Mouse (Mus musculus) midbrain, embryonic 12.5 days (tissue): ENCODE data around the gene Mageh1. TPM values are rescaled to one million over a fixed set of nuclear protein-coding genes. Genes with fewer than 3 reads are reported as not detected.
"Not testable (repeated sequence)": the region's sequence is repeated elsewhere in the genome, so short reads cannot be mapped to it uniquely, and the experiment has no call there.

Source experiments
- ATAC-seq: fragments of 200-750 bp; cut with Nextera tagmentation; 2 replicates; pipeline ENCODE4 v1.8.0; 2017; ENCODE audit warnings: low read depth, moderate TSS enrichment, moderate library complexity; ENCODE audit not compliant: low FRiP score
- H3K27ac ChIP-seq: fragments of 300-500 bp; sonication (generic); replicated peaks from 2 replicates; pipeline ENCODE4 v1.5.1; 2016; ENCODE audit warnings: mild to moderate bottlenecking
- H3K27me3 ChIP-seq: fragments of 300-500 bp; sonication (generic); 2 replicates; pipeline ENCODE4 v1.6.1; 2016; ENCODE audit warnings: mild to moderate bottlenecking
- H3K36me3 ChIP-seq: fragments of 300-500 bp; sonication (generic); 2 replicates; pipeline ENCODE4 v1.6.1; 2016
- H3K4me1 ChIP-seq: fragments of 300-500 bp; sonication (generic); 2 replicates; pipeline ENCODE4 v1.6.1; 2016
- H3K4me2 ChIP-seq: fragments of 300-500 bp; sonication (generic); replicated peaks from 2 replicates; pipeline ENCODE4 v1.6.1; 2016; ENCODE audit warnings: mild to moderate bottlenecking, moderate library complexity
- H3K4me3 ChIP-seq: fragments of 300-500 bp; sonication (generic); 2 replicates; pipeline ENCODE4 v1.5.1; 2016; ENCODE audit warnings: mild to moderate bottlenecking
- H3K9ac ChIP-seq: fragments of 300-500 bp; sonication (generic); replicated peaks from 2 replicates; pipeline ENCODE4 v1.6.1; 2016; ENCODE audit warnings: mild to moderate bottlenecking, moderate library complexity
- H3K9me3 ChIP-seq: fragments of 300-500 bp; sonication (generic); 2 replicates; pipeline ENCODE4 v1.6.1; 2016; ENCODE audit warnings: mild to moderate bottlenecking
- WGBS: fragments of 180-500 bp; shearing (Covaris S2); methylation state at CpG from one replicate; pipeline ENCODE4 v1.1.7; 2016; 5-methylcytosine and 5-hydroxymethylcytosine counted together
- polyA plus RNA-seq: library from polyadenylated mRNA; unstranded; fragments of >200 nt; fragmentation: Nextera tagmentation; extraction: Ambion mirVana; gene quantifications from 2 replicates; pipeline ENCODE4 v1.2.1, GENCODE M21; 2016

The Mageh1 gene
- polyA plus RNA-seq, result 96.0 and 98.9 TPM in 2 replicates

- H3K9me3 ChIP-seq, result no peaks in the 10 kb centered on the region
- WGBS, result 24% methylated on average over 49 of the region's 49 CpGs
- H3K9ac ChIP-seq, result peak within 1 kb of the TSS; percentile 68
- peak; percentile 88 for ATAC-seq
- peaks cover 15% of the 10 kb centered on the region for H3K27me3 ChIP-seq
- peak within 1 kb of the TSS; percentile 56 for H3K4me3 ChIP-seq
- peak within 1 kb of the TSS; percentile 61 for H3K4me2 ChIP-seq
- peak within 1 kb of the TSS; percentile 96 for H3K27ac ChIP-seq
- H3K36me3 ChIP-seq, result no peaks in the 10 kb centered on the region
- peaks cover 3% of the 10 kb centered on the region; the same call in 1 of the 2 replicates for H3K4me1 ChIP-seq
Measured at GRCm38 (mm10) chrX:153037087-153037971, at the start of gene Mageh1. Mageh1 (minus strand) TSS chrX:153037575.

- H3K36me3 ChIP-seq, H3K9me3 ChIP-seq, H3K4me1 ChIP-seq, H3K9ac ChIP-seq: not testable (repeated sequence)
- Histone ChIP-seq H3K27ac (peak overlapping the region; percentile 96), H3K27me3 (peaks cover 16% of the 10 kb centered on the region), H3K4me2 (peak overlapping the region; percentile 61), H3K4me3 (peak overlapping the region; percentile 56)
- peak; percentile 95 for ATAC-seq
- WGBS, result 35% methylated on average over 7 of the region's 22 CpGs
Measured at GRCm38 (mm10) chrX:153037972-153038744, 783 bp upstream of the Mageh1 start.

- not testable (repeated sequence) for ATAC-seq, H3K27me3 ChIP-seq
Measured at GRCm38 (mm10) chrX:153031547-153031946, 5.8 kb downstream of the Mageh1 start.

GRCm38 (mm10) chrX:153025709-153026108 is 11.7 kb downstream of the Mageh1 start:
- 75% methylated on average over 2 of the region's 3 CpGs for WGBS
- ATAC-seq, H3K9me3 ChIP-seq: not testable (repeated sequence)

More at GRCm38 (mm10) chrX:153031547-153031946, 5.8 kb downstream of the Mageh1 start:
- not testable (repeated sequence) for H3K36me3 ChIP-seq, H3K9me3 ChIP-seq, H3K9ac ChIP-seq, H3K4me3 ChIP-seq, H3K4me2 ChIP-seq, H3K27ac ChIP-seq, H3K4me1 ChIP-seq

GRCm38 (mm10) chrX:153025255-153025654 is 12.1 kb downstream of the Mageh1 start:
- H3K36me3 ChIP-seq, H3K27ac ChIP-seq, H3K27me3 ChIP-seq, H3K4me2 ChIP-seq, H3K4me1 ChIP-seq, H3K4me3 ChIP-seq, ATAC-seq, H3K9ac ChIP-seq, H3K9me3 ChIP-seq: not testable (repeated sequence)
- WGBS, result no CpG with 5 or more reads among the region's 3 CpGs

More at GRCm38 (mm10) chrX:153025709-153026108, 11.7 kb downstream of the Mageh1 start:
- not testable (repeated sequence) for H3K27me3 ChIP-seq, H3K4me2 ChIP-seq, H3K4me1 ChIP-seq, H3K36me3 ChIP-seq, H3K9ac ChIP-seq, H3K27ac ChIP-seq, H3K4me3 ChIP-seq

- 40% methylated on average over 9 of the region's 9 CpGs for WGBS
- H3K27ac ChIP-seq, result peak overlapping the region; percentile 84
Measured at GRCm38 (mm10) chrX:153007685-153008047, 29.7 kb downstream of the Mageh1 start.

GRCm38 (mm10) chrX:153007021-153007684 is 30.2 kb downstream of the Mageh1 start:
- 27% methylated on average over 45 of the region's 58 CpGs for WGBS
- ATAC-seq, result peak; percentile 88
- Histone ChIP-seq H3K27ac (peak overlapping the region; percentile 84), H3K9me3 (no peaks in the 10 kb centered on the region), H3K4me1 (no peaks in the 10 kb centered on the region), H3K9ac (peak overlapping the region; percentile 62), H3K4me2 (peak overlapping the region; percentile 57), H3K4me3 (peak overlapping the region; percentile 59), H3K27me3 (peaks cover 8% of the 10 kb centered on the region; the same call in 1 of the 2 replicates), H3K36me3 (no peaks in the 10 kb centered on the region)

More at GRCm38 (mm10) chrX:153007685-153008047, 29.7 kb downstream of the Mageh1 start:
- Histone ChIP-seq H3K9me3 (no peaks in the 10 kb centered on the region), H3K9ac (peak overlapping the region; percentile 62), H3K4me3 (peak overlapping the region; percentile 59), H3K36me3 (no peaks in the 10 kb centered on the region), H3K4me2 (peak overlapping the region; percentile 57), H3K27me3 (peaks cover 13% of the 10 kb centered on the region), H3K4me1 (no peaks in the 10 kb centered on the region)
- no peak for ATAC-seq

GRCm38 (mm10) chrX:153006387-153006841 is 31.0 kb downstream of the Mageh1 start, which contains the start of gene Usp51:
Usp51 (plus strand) TSS chrX:153006469.
- Histone ChIP-seq H3K27ac (peak within 1 kb of the TSS; percentile 84), H3K36me3 (no peaks in the 10 kb centered on the region), H3K4me3 (peak within 1 kb of the TSS; percentile 59), H3K4me1 (no peaks in the 10 kb centered on the region), H3K27me3 (peaks cover under 1% of the 10 kb centered on the region; the same call in 1 of the 2 replicates), H3K9ac (peak within 1 kb of the TSS; percentile 62), H3K4me2 (peak within 1 kb of the TSS; percentile 57), H3K9me3 (no peaks in the 10 kb centered on the region)
- 21% methylated on average over 23 of the region's 23 CpGs for WGBS
- ATAC-seq, result peak; percentile 73

- not testable (repeated sequence) for H3K4me1 ChIP-seq, H3K9me3 ChIP-seq, H3K36me3 ChIP-seq, ATAC-seq, H3K9ac ChIP-seq, H3K4me2 ChIP-seq, H3K27me3 ChIP-seq, H3K27ac ChIP-seq, H3K4me3 ChIP-seq
- no CpG with 5 or more reads among the region's 3 CpGs for WGBS
Measured at GRCm38 (mm10) chrX:152996105-152996504, 41.3 kb downstream of the Mageh1 start.

GRCm38 (mm10) chrX:152989852-152990251 is 47.5 kb downstream of the Mageh1 start:
- H3K27ac ChIP-seq, H3K9me3 ChIP-seq, H3K27me3 ChIP-seq, H3K4me1 ChIP-seq, ATAC-seq, H3K4me2 ChIP-seq, H3K36me3 ChIP-seq, H3K4me3 ChIP-seq, H3K9ac ChIP-seq: not testable (repeated sequence)
